Mouse (Mus musculus) left cerebral cortex, postnatal 25 days (tissue): ENCODE results near the gene Creb3l4. TPM values are rescaled to one million over a fixed set of nuclear protein-coding genes. Genes with fewer than 3 reads are reported as not detected.

Source experiments
- DNase-seq, 2 experiments: peaks; one replicate each; pipeline ENCODE4 v3.0.0; 2022; ENCODE audit warnings: low spot score in 2 of 2, mixed read lengths in 1 of 2
- intact Hi-C: fragments of 180-260 bp; cut with DNase I; formaldehyde crosslinking; loops from one replicate; pipeline ENCODE4 v1.15.1; 2025
- microRNA-seq, 2 experiments: library from miRNA; unstranded; fragments of <30 nt; microRNA quantifications; one replicate each; pipeline ENCODE4 v1.2.0; 2022
- total RNA-seq, 2 experiments: library from RNA; stranded (reverse); gene quantifications; 2 replicates each; pipeline ENCODE4 v1.2.3; 2021

The Creb3l4 gene
- total RNA-seq, 2 experiments from 2014 or later = not detected

DNA sequence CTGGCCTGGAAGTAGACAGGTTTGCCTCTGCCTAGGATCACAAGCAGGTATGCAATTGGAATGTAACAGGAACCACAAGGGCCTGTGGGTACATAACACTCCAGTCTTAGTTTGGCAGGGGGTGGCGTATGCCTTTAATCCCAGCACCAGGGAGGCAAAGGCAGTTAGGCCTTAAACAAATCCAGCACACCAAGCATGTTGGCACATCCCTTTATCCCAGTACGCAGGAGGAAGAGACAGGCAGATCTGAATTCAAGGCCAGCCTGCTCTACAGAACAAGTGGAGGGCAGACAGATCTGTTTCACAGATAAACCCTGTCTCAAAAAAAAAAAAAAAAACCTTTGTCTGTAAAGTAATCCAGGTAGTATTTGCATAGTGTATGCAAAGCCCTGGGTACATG lies 34.6 kb downstream of the Creb3l4 start:
- DNase-seq = no peak
- intact Hi-C loops = no loop called here

DNA sequence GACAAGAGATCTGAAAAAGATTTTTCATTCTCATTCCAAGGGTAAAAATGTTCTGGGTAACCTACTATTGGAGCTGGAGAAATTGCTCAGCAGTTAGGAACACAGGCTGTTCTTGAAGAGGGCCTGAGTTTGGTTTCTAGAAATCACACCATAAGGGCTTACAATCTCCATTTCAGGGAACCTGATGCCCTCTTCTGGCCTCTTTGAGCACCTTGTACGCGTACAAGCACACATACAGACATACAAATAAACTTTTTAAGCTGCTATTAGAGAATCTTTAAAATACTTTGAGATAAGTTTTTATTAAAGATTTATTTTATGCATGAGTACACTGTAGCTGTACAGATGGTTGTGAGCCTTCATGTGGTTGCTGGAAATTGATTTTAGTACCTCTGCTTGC lies 38.7 kb downstream of the Creb3l4 start:
- DNase-seq = no peak
- intact Hi-C loops = loop anchor here (2.0 to 5.0 kb wide), 2 partner anchors 72 to 118 kb away; no protein-coding TSS in a partner anchor

DNA sequence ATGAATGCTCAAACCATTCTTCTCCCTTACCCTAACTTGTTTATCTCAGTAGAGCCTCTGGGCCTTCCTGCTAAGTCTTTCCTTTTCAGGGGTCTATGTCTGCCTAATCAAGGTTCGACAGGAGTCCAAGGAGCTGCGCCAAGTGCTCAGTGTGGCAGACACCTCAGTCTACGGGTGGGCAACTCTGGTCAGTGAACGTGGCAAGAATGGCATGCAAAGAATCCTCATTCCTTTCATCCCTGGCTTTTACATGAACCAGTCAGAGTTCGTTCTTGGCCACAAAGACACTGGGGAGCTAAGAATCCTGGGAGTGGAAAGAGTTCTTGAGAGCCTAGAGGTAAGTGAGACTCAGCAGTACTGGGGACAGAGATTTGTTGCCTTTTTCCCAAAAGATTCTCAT lies 39.7 kb downstream of the Creb3l4 start:
- intact Hi-C loops = loop anchor here (2.0 to 5.0 kb wide), 2 partner anchors 71 to 117 kb away; no protein-coding TSS in a partner anchor
- DNase-seq = no peak

DNA sequence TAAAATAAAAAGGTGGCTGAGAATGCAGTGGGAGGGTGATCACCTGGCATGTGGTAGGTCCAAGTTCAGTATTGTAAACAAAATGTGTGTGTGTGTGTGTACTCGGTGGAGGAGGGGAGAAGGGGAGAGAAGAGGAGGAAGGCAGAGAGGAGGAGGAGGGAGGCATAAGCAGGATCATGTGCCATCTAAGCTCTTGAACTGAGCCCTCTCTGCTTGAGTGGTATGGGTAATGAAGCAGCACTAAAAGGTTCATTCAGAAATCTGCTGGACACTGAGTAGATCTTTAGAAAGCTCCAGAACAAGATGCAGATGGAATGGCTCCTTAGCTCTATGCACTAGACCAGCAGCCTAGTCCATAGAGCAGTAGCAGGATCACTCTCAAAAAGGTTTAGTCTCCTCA lies 40.4 kb downstream of the Creb3l4 start:
- no peak for DNase-seq
- intact Hi-C loops = loop anchor here (5.0 kb wide), 1 partner anchor 71 kb away; no protein-coding TSS in a partner anchor

DNA sequence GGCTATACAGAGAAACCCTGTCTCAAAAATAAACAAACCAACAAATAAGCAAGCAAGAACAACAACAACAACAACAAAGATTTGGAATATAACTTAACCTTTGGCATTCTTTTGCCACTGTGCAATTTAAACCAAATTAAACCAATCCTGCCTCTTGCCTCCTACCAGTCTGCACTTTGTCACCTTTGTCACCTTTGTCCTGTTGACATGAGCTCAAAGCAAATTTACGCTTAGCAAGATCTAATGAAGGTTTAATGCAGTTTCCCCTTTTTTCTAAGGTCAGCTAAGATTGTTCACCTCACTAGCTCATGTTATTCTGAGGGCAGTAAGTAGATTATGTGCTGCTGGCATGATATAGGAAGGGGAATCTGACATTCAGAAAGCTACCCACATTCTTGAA lies 45.8 kb downstream of the Creb3l4 start:
- intact Hi-C loops = no loop called here
- DNase-seq = no peak

DNA sequence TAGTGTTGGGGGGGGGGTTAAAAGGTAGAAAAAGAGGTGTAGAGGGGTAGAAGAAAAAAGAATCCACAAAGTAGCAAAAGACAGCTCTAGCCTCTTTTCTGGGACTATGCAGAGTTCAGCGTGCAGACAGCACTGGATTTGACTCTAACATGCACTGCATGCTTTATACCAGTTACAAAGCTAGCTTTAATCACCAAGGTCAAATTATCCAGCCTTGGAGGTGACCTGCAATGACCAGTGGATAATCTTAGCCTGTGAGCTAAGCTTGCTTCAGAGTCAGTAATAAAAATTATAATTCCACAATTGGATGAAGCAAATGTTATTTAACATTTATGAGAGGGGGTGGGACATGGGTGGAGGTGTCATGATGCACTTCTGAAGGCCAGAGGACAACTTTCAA lies 47.7 kb downstream of the Creb3l4 start:
- DNase-seq = no peak
- intact Hi-C loops = no loop called here

DNA sequence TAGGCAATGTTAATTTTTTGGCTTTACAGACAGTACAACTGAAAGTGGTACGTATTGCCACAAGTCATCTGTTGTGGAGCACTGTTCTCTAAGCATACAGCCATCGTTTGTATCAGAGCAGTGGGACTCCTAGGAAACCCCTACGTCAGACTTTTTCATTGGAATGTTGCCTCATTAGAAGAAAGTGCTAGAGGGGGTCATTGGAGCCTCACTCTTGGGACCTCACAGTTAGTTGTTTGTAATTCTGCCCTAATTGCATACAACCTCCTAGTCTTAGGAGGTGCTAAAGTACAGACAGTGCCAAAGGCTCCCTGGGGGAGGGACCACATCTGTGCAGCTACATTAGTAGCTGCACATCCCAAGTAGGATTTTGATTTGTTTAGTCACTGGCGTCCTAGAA lies 48.6 kb downstream of the Creb3l4 start:
- intact Hi-C loops = no loop called here
- no peak for DNase-seq

DNA sequence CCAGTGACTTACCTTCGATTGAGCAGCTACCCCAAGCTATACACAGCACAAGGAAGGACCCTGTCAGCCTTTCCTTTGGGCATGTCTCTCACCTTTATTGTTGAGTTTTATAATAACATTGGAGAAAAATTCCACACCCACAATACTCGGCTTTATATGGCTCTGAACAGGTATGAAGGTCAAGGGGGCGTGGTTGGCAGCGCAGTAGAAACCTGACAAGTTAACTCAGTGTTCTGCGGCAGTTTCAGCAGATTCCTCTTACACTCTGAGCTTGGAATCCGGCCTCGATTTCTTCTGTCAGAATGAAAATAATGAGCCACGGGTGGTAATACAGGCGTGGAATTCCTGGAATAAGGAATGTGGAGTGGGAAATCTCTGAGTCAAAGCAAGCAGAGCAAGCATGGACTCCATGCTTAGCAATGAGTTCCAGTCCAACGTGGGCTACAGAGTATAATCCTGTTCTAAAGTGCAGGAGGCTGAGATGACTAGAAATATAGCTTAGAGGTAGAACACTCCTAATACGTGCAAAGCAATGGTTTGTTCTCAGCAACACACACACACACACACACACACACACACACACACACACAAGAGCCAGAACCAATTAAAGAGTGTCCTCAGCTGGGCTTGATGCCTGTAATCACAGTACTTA lies 52.3 kb downstream of the Creb3l4 start:
- intact Hi-C loops = no loop called here
- no peak for DNase-seq

Small RNAs within 50 kb of the gene (microRNA-seq; reads per million reads assigned to microRNA genes)
- gene Mir7012 = 0 to 0.99 reads per million in 2 experiments

Other genes with a start within 250 kb of the Creb3l4 start
- 100 to 1,000 TPM in 1 of 2 experiments, 10 to 100 TPM in 1; 99.7 to 104 TPM for gene Hax1, start 244.7 kb downstream of the Creb3l4 start, total RNA-seq
- 10 to 100 TPM; 84.3 to 87.2 TPM for gene 4933434E20Rik, start 191.9 kb downstream of the Creb3l4 start, total RNA-seq
- gene Ubap2l, start 190.9 kb downstream of the Creb3l4 start, total RNA-seq = 100 to 1,000 TPM; 182 to 205 TPM
- 100 to 1,000 TPM; 190 to 191 TPM for gene Tpm3, start 170.9 kb downstream of the Creb3l4 start, total RNA-seq
- gene Nup210l, start 139.4 kb downstream of the Creb3l4 start, total RNA-seq = under 1 TPM; 0.27 to 0.46 TPM
- 100 to 1,000 TPM; 768 to 783 TPM for gene Rps27, start 29.9 kb downstream of the Creb3l4 start, total RNA-seq
- 1 to 10 TPM; 6.0 to 8.0 TPM for gene Rab13, start 29.8 kb downstream of the Creb3l4 start, total RNA-seq
- gene Jtb, start 11.9 kb downstream of the Creb3l4 start, total RNA-seq = 10 to 100 TPM; 43.2 to 44.7 TPM
- gene Slc39a1, start 4.7 kb upstream of the Creb3l4 start, total RNA-seq = 10 to 100 TPM; 47.7 to 48.8 TPM
- 10 to 100 TPM; 25.8 to 30.7 TPM for gene Crtc2, start 10.7 kb upstream of the Creb3l4 start, total RNA-seq
- gene Dennd4b, start 21.7 kb upstream of the Creb3l4 start, total RNA-seq = 10 to 100 TPM; 30.5 to 33.4 TPM
- gene Gatad2b, start 49.7 kb upstream of the Creb3l4 start, total RNA-seq = 10 to 100 TPM; 88.3 to 97.4 TPM
- 1 to 10 TPM; 7.2 to 8.1 TPM for gene Slc27a3, start 146.4 kb upstream of the Creb3l4 start, total RNA-seq
- 10 to 100 TPM; 64.3 to 70.2 TPM for gene Ints3, start 190.1 kb upstream of the Creb3l4 start, total RNA-seq
- gene Npr1, start 222.4 kb upstream of the Creb3l4 start, total RNA-seq = 1 to 10 TPM; 3.0 to 3.1 TPM
- gene Ilf2, start 232.6 kb upstream of the Creb3l4 start, total RNA-seq = 10 to 100 TPM; 81.2 to 84.6 TPM
- 10 to 100 TPM; 46.6 to 52.8 TPM for gene Snapin, start 247.5 kb upstream of the Creb3l4 start, total RNA-seq